Mouse (Mus musculus) olfactory bulb, adult 2 months (tissue): ENCODE data around the gene Rab37.

ENCODE experiments used
- CTCF ChIP-seq: fragments of 200-500 bp; IDR thresholded peaks from 2 replicates; pipeline ENCODE4 v1.5.1; 2012; ENCODE audit warnings: low read depth, mild to moderate bottlenecking, low read length, moderate library complexity; ENCODE audit not compliant: insufficient read depth
- POLR2A ChIP-seq: fragments of 200-500 bp; IDR thresholded peaks from 2 replicates; pipeline ENCODE4 v1.6.1; 2012; ENCODE audit warnings: mild to moderate bottlenecking, low read depth, low read length, moderate library complexity; ENCODE audit not compliant: insufficient read depth

DNA sequence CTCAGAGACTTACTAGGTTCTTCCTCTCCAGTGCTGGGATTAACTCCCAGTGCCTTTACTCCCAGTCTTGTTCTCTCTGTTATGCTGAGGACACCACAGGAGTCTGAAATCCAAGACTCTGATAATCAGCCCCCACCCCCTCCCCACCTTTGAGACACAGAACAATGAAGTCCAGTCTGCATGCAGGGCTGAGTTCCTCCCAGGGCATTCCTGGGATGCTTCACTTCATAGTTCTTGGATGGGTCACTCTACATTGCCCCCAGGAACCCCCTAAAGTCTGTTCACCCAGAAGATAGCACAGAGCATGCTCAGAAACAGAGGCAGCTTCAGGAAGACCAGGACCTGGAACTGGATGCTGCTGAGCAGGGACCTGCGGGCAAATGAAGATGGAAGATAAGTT lies 38.2 kb upstream of the Rab37 start:
- TF ChIP-seq POLR2A (no peak), CTCF (no peak)
